Mouse (Mus musculus): ENCODE results near the gene Plagl1.

The Plagl1 gene

GRCm38 (mm10) chr10:13133850-13134249 is 73.5 kb downstream of the Plagl1 start:
- DNase-seq (ENCODE audit: low spot score in 2 of 2) = no peak

DNA sequence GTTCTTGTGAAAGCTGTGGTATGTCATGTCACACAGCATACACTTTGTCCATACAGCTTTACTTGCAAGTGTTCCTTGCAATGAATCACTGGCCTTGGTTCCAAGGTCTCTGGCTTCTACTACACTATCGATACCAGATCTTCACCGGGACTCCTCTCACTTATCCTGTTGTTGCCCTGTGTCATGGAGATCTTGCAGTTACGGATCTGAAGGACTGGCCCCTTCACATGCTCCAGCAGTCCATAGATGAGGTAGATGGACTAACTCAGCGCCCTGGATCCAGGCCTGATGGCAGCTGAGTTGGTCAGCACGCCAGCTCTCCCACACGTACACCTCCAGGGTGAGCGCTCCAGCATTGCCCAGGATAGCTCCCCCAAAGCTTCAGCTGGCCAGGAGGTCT is 75.0 kb downstream of the Plagl1 start:
- no peak for DNase-seq (ENCODE audit: low spot score in 2 of 2)

DNA sequence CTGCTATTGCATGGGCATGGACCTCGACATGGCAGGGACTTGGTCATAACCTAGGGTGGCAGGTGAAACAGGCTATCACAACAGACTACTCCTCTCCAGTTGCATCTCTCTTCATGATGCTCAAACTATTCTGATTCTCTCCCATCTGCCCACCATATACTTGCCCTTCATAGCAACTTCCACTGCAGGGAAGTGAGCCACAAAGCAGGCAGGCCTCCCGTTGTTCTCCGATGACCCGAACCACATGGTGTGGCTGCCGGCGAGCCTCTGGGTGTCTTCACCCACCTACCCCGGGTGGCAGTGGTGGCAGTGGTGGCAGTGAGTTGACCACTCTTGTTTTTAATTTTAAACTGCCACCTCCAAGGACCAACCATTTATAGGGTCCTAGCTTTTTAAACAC is 75.4 kb downstream of the Plagl1 start:
- DNase-seq (ENCODE audit: low spot score in 2 of 2) = no peak

DNA sequence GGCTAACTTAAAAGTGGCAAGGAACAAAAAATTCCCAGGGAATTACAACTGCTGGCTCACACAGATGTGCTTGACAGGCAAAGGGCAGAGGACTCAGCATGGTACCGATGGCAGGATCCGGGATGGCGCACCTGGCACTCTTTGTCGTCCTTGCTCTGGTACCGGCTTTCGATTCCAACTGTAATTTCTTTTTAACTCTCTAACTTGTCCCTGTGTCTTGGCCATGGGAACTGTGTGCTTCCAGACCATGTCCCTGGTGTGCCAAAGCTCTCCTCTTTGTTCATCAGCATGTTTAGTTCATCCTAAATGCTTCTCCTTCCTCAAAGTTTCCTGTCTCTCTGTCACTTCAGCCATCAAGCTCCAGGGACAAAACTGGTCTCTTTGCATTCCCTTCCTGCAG is 77.6 kb downstream of the Plagl1 start:
- no peak for DNase-seq (ENCODE audit: low spot score in 2 of 2)

GRCm38 (mm10) chr10:13140434-13140833 is 80.1 kb downstream of the Plagl1 start:
- DNase-seq (ENCODE audit: low spot score in 2 of 2) = no peak

- no peak for DNase-seq (ENCODE audit: low spot score in 2 of 2)
Observed at GRCm38 (mm10) chr10:13150435-13150834, 90.1 kb downstream of the Plagl1 start.

DNA sequence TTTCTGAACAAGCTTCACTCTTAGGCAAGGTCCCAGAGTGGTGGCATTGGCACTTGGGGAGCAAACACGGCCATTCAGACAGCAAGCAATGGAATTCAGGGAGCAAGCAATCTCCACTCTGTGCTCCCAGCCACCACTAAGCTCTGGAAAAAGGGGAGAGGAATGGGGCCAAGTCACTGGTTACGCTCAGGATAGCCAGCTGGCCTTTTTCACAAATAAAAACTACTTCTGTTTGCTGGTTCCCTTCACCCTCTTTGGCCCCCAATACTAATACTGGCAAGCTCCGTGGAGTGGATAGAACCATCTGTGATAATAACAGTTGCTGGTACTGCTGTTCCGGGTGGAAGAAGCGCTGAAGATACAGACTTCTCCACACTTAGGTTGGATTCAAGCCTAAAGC is 91.0 kb downstream of the Plagl1 start:
- no peak for DNase-seq (ENCODE audit: low spot score in 2 of 2)

GRCm38 (mm10) chr10:13152811-13153364 is 92.6 kb downstream of the Plagl1 start:
- DNase-seq (ENCODE audit: low spot score in 2 of 2) = no peak

DNA sequence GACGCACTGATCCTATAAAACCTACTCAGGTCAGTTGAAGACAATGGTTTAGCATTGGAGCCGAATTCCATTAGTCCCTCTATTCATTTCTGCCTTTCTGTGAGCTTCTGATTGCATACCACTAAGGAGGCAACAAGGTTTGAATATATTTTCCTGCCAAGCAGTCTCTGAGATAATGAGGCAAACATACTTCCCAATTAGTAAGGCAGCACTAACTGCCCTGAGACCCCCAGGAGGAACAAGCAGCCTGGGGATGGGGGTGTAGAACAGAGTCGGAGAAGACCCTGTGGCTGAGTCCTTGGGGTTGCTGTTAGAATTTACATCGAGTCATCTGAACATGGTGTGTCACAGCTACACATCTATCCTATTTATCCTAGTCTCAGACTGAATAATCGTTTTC is 95.1 kb downstream of the Plagl1 start:
- DNase-seq (ENCODE audit: low spot score in 2 of 2) = no peak

DNA sequence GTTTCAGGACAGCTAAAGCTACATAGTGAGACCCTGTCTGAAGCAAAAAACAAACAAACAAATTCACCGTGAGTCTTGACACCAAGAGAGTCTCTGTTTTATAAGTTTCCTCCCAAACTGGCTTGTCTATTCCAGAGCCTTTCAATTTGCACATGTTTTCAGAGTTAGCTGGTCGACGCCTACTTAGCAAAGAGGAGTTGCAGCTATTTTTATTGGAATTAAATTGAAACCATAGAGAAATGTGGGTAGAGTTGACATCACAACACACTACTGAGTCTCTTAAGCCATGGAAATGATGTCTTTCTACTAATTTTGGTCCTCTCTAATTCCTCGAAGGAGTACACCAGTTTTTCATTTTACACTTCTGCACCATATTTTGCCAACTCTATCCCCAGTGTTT is 100.6 kb downstream of the Plagl1 start:
- DNase-seq (ENCODE audit: low spot score in 2 of 2) = no peak

- no peak for DNase-seq (ENCODE audit: low spot score in 2 of 2)
Observed at GRCm38 (mm10) chr10:13162031-13162430, 101.7 kb downstream of the Plagl1 start.

GRCm38 (mm10) chr10:13168461-13168860 is 108.2 kb downstream of the Plagl1 start:
- DNase-seq (ENCODE audit: low spot score in 2 of 2) = no peak

GRCm38 (mm10) chr10:13170739-13171448 is 110.6 kb downstream of the Plagl1 start:
- DNase-seq (ENCODE audit: low spot score in 2 of 2) = no peak

GRCm38 (mm10) chr10:13171461-13171860 is 111.2 kb downstream of the Plagl1 start:
- DNase-seq (ENCODE audit: low spot score in 2 of 2) = no peak

- no peak for DNase-seq (ENCODE audit: low spot score in 2 of 2)
Observed at GRCm38 (mm10) chr10:13172798-13173221, 112.5 kb downstream of the Plagl1 start.

DNA sequence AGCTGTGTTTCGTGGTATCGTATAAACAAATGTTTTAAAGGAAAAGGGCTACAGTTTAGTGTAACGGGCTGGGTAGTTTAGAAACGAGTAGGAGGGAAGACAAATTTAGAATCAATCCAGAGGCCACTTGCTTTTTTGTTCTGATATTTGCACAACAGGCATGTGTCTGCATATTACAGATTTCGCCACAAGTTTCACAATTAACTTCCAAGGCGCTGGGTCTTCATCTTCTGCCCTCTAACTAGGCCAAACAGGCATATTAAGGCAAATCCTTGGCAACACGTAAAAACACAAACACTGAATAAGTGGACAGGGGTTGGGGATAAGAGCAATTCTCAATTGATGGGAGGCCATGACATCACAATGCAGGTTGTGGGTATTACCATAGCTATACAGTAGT is 115.6 kb downstream of the Plagl1 start:
- DNase-seq (ENCODE audit: low spot score in 2 of 2) = no peak

DNA sequence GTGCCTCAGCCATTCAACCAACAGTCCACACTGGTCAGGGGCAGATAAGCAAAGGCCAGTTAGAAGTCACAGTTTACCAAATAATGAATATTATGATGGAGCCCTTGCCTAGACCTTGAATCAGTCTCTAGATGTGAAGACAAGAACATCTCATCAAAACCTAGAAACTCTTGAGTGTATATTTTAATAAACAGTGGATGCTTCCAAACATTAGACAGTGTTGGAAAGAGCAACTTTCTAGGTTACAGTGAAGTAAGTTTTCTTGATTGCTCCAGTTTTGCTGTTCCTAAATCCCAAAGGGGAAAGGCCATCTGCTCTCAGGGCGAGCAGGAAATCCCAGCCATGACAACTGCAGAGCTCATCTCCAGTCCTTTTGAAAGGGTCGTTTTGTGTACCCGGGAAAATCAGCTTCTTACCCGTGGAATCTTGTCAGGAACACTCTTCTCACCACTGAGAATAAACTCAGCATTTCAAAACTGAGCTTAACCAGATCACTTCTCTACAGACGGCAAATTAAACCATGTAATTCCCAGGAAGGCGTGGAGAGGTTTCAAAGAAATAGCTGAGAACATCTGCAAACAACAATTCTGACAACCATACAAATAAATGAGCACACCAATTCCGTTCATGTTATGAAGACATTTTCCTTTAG is 117.8 kb downstream of the Plagl1 start, which contains the start of gene Zc2hc1b:
Gene Zc2hc1b, minus strand, starts transcription at position 51 of the 652 bp plus-strand sequence.
- DNase-seq (ENCODE audit: low spot score in 2 of 2) = no peak

DNA sequence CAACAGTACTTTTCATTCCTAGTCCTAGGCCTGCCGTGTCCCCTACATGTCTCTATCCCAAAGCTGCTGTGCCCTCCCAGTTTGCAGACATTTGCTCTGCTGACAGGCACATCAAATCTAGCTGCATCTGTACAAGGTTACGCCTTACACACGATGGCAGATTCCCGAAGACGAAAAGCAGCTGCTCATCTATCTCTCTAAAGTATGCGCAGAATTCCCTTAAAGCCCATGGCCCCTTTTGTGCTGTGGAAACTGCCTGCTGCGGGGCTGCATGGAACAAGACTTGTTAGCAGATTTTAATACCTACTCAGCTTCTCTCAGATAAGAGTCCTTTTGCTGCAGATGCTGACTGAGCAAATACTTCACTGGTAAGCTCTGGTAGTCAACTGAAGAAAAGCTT is 119.9 kb downstream of the Plagl1 start:
- no peak for DNase-seq (ENCODE audit: low spot score in 2 of 2)

All from spleen, postnatal 10 days (tissue).